Mouse (Mus musculus): ENCODE measurements around the gene Sp6.

GRCm38 (mm10) chr11:96967544-96968269 lies 45.5 kb upstream of the Sp6 start:
- TF ChIP-seq POLR2A (IDR thresholded peaks at IDR 0.05; ENCODE audit: borderline replicate concordance, insufficient read depth, low read length) (no peak), CTCF (IDR thresholded peaks at IDR 0.05; ENCODE audit: borderline replicate concordance, insufficient read depth, low read depth, low read length) (no peak)

All from cerebellum, adult 2 months (tissue).